Mouse (Mus musculus): ENCODE results near the gene Hoxc6.

DNA sequence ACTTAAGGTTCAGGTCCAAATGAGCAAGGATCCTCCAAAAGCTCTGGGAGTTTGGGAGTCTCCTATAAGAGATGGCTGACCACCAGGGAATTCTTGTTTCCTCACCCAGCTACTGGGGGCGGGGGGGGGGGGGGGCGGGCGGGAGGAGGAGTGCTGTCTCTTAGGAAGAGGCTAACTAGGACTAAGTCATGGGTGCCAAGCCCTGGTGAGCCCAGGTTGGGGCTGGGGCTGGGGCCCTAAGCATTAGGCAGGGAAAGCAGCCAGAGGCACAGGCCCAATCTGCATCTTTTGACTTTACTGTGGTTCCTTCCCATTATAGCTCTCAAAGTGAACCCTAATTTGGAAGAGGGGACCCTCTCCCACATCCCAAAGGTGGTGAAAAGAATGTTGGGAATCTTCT lies 34.1 kb downstream of the Hoxc6 start:
- TF ChIP-seq CTCF (IDR thresholded peaks at IDR 0.05; ENCODE audit: low read depth) (no peak), EP300 (IDR thresholded peaks at IDR 0.05; ENCODE audit: low read depth) (no peak)
